Mouse (Mus musculus) adrenal gland, adult 18-20 months (tissue): ENCODE data around the gene Dip2b. TPM values are rescaled to one million over a fixed set of nuclear protein-coding genes. Genes with fewer than 3 reads are reported as not detected.

Experiments
- DNase-seq, 2 experiments: peaks; one replicate each; pipeline ENCODE4 v3.0.0; 2021 to 2022; ENCODE audit warnings: low spot score in 2 of 2
- total RNA-seq, 2 experiments: library from RNA; stranded (reverse); gene quantifications; 1 replicate in 1 of 2; 2 replicates in 1 of 2; pipeline ENCODE4 v1.2.3; 2021

Gene Dip2b
- total RNA-seq, 2 experiments from 2014 or later: 13.2 to 13.3 TPM

- DNase-seq: no peak
Observed at GRCm38 (mm10) chr15:100082733-100083132, 44.3 kb downstream of the Dip2b start.

- DNase-seq: no peak
Observed at GRCm38 (mm10) chr15:100083882-100084281, 45.4 kb downstream of the Dip2b start.

- DNase-seq: no peak
Observed at GRCm38 (mm10) chr15:100084882-100085281, 46.4 kb downstream of the Dip2b start.

- no peak for DNase-seq
Observed at GRCm38 (mm10) chr15:100088021-100088420, 49.6 kb downstream of the Dip2b start.

- DNase-seq: no peak
Observed at GRCm38 (mm10) chr15:100089645-100090053, 51.2 kb downstream of the Dip2b start.

- no peak for DNase-seq
Observed at GRCm38 (mm10) chr15:100091818-100092217, 53.4 kb downstream of the Dip2b start.

GRCm38 (mm10) chr15:100092258-100092657 lies 53.8 kb downstream of the Dip2b start:
- no peak for DNase-seq

GRCm38 (mm10) chr15:100096587-100097428 lies 58.3 kb downstream of the Dip2b start:
- no peak for DNase-seq

GRCm38 (mm10) chr15:100100336-100100735 lies 61.9 kb downstream of the Dip2b start:
- no peak for DNase-seq

- DNase-seq: no peak
Observed at GRCm38 (mm10) chr15:100101206-100101605, 62.7 kb downstream of the Dip2b start.

- no peak for DNase-seq
Observed at GRCm38 (mm10) chr15:100104126-100104525, 65.7 kb downstream of the Dip2b start.

GRCm38 (mm10) chr15:100108071-100108782 lies 69.8 kb downstream of the Dip2b start:
- DNase-seq: no peak

- no peak for DNase-seq
Observed at GRCm38 (mm10) chr15:100109916-100110315, 71.5 kb downstream of the Dip2b start.

GRCm38 (mm10) chr15:100111891-100112290 lies 73.4 kb downstream of the Dip2b start:
- no peak for DNase-seq

- no peak for DNase-seq
Observed at GRCm38 (mm10) chr15:100112309-100112966, 74.0 kb downstream of the Dip2b start.

- no peak for DNase-seq
Observed at GRCm38 (mm10) chr15:100113343-100114275, 75.1 kb downstream of the Dip2b start.

GRCm38 (mm10) chr15:100115416-100115815 lies 77.0 kb downstream of the Dip2b start:
- DNase-seq: no peak

- DNase-seq: no peak
Observed at GRCm38 (mm10) chr15:100116325-100116724, 77.9 kb downstream of the Dip2b start.

- DNase-seq: no peak
Observed at GRCm38 (mm10) chr15:100119225-100119788, 80.8 kb downstream of the Dip2b start.

- DNase-seq: no peak
Observed at GRCm38 (mm10) chr15:100121437-100121836, 83.0 kb downstream of the Dip2b start.
